Mouse (Mus musculus): ENCODE measurements around the gene Kif5c. TPM values are rescaled to one million over a fixed set of nuclear protein-coding genes. Genes with fewer than 3 reads are reported as not detected.

Gene Kif5c
- total and polyA plus RNA-seq, 3 experiments, result 0.63 to 10.8 (median 8.8) TPM

- peak; percentile 33 for DNase-seq
Observed at GRCm38 (mm10) chr2:49745094-49745781, 126.1 kb downstream of the Kif5c start.

- DNase-seq, result peak; percentile 83
Observed at GRCm38 (mm10) chr2:49746947-49747346, 127.8 kb downstream of the Kif5c start.

GRCm38 (mm10) chr2:49747670-49748069 is 128.6 kb downstream of the Kif5c start:
- peak; percentile 58 for DNase-seq

GRCm38 (mm10) chr2:49748628-49749342 is 129.7 kb downstream of the Kif5c start:
- no peak for DNase-seq

GRCm38 (mm10) chr2:49749730-49750576 is 130.9 kb downstream of the Kif5c start:
- DNase-seq, result peak; percentile 27

GRCm38 (mm10) chr2:49751544-49752210 is 132.6 kb downstream of the Kif5c start:
- DNase-seq, result no peak

- no peak for DNase-seq
Observed at GRCm38 (mm10) chr2:49752211-49752607, 133.1 kb downstream of the Kif5c start.

- DNase-seq, result no peak
Observed at GRCm38 (mm10) chr2:49753062-49753461, 134.0 kb downstream of the Kif5c start.

- DNase-seq, result peak; percentile 42
Observed at GRCm38 (mm10) chr2:49755054-49755453, 136.0 kb downstream of the Kif5c start.

GRCm38 (mm10) chr2:49757616-49758015 is 138.5 kb downstream of the Kif5c start:
- DNase-seq, result no peak

- peak; percentile 39 for DNase-seq
Observed at GRCm38 (mm10) chr2:49764331-49764946, 145.3 kb downstream of the Kif5c start.

GRCm38 (mm10) chr2:49768916-49769315 is 149.8 kb downstream of the Kif5c start:
- DNase-seq, result no peak

- DNase-seq, result no peak
Observed at GRCm38 (mm10) chr2:49770440-49770839, 151.3 kb downstream of the Kif5c start.

GRCm38 (mm10) chr2:49771172-49771571 is 152.1 kb downstream of the Kif5c start:
- DNase-seq, result no peak

GRCm38 (mm10) chr2:49773194-49773931 is 154.3 kb downstream of the Kif5c start:
- DNase-seq, result no peak

GRCm38 (mm10) chr2:49774180-49774579 is 155.1 kb downstream of the Kif5c start:
- no peak for DNase-seq

GRCm38 (mm10) chr2:49775187-49775586 is 156.1 kb downstream of the Kif5c start:
- no peak for DNase-seq

GRCm38 (mm10) chr2:49775735-49776134 is 156.6 kb downstream of the Kif5c start:
- DNase-seq, result peak; percentile 19

- DNase-seq, result no peak
Observed at GRCm38 (mm10) chr2:49776407-49776806, 157.3 kb downstream of the Kif5c start.

GRCm38 (mm10) chr2:49787376-49788050 is 168.4 kb downstream of the Kif5c start, which contains the start of gene Lypd6b:
Gene Lypd6b, plus strand, starts transcription at chr2:49787688.
- peak; percentile 21 for DNase-seq
